Comparison of ENCODE assay signal across 30 mouse cellular contexts in genomic region chr17:6891966-6892934, GRCm38 (mm10). TPM values are rescaled to one million over a fixed set of nuclear protein-coding genes. Genes with fewer than 3 reads are reported as not detected.
DNase-seq lines count a peak whose midpoint lies in the region; ATAC-seq and TF ChIP-seq lines count a peak whose summit lies in the region.
"Had no signal": no experiment of that assay in that cellular context is flagged by ENCODE, and none has a peak within 500 bp of the region (broad histone marks: within the 10 kb centered on the region; RNA-seq: fewer than 3 reads in every experiment).

No protein-coding gene starts in this region.

- no peak overlapping the region for H3K4me2 ChIP-seq in midbrain, embryonic 11.5 days
- no peak overlapping the region for H3K4me2 ChIP-seq in midbrain, embryonic 16.5 days (ENCODE audit: low read length)
- no peak overlapping the region for H3K4me2 ChIP-seq in liver, embryonic 11.5 days
- H3K4me2 ChIP-seq: forebrain, embryonic 13.5 days; liver, embryonic 15.5 days; lung, embryonic 15.5 days; midbrain, embryonic 13.5 days had no signal

- no peaks in the 10 kb centered on the region for H3K9me3 ChIP-seq in midbrain, embryonic 11.5 days (ENCODE audit: control insufficient read depth, low read length)
- H3K9me3 ChIP-seq in midbrain, embryonic 16.5 days (replicated peaks; ENCODE audit: control insufficient read depth, low read length, poor library complexity, severe bottlenecking), result no peaks in the 10 kb centered on the region
- no peaks in the 10 kb centered on the region for H3K9me3 ChIP-seq in MEL (replicated peaks; ENCODE audit: insufficient read depth, low read length)
- no peaks in the 10 kb centered on the region for H3K9me3 ChIP-seq in limb, embryonic 10.5 days (replicated peaks)
- H3K9me3 ChIP-seq in liver, embryonic 11.5 days (ENCODE audit: control insufficient read depth, low read length), result no peaks in the 10 kb centered on the region
- H3K9me3 ChIP-seq: forebrain, embryonic 13.5 days; G1E; liver, embryonic 15.5 days; lung, embryonic 15.5 days; midbrain, embryonic 13.5 days had no signal

- peak; percentile 76 to 84 for TF ChIP-seq EP300 in MEL (IDR thresholded peaks at IDR 0.05; ENCODE audit: low read depth in 1 of 2, low read length in 2 of 2)

- TF ChIP-seq RAD21 in MEL (IDR thresholded peaks at IDR 0.05; ENCODE audit: low read depth, low read length), result no peak

- no peaks in the 10 kb centered on the region for H3K36me3 ChIP-seq in midbrain, embryonic 11.5 days (ENCODE audit: control insufficient read depth, insufficient read depth, low read length)
- H3K36me3 ChIP-seq in midbrain, embryonic 16.5 days (ENCODE audit: control insufficient read depth, insufficient read depth, low read length), result no peaks in the 10 kb centered on the region
- H3K36me3 ChIP-seq in MEL (ENCODE audit: control insufficient read depth in 1 of 2, insufficient read depth in 2 of 2, low read length in 2 of 2), result peaks cover 0 to 12% of the 10 kb centered on the region in 2 experiments; a peak in 2 of 4 replicates
- H3K36me3 ChIP-seq in limb, embryonic 10.5 days, result no peaks in the 10 kb centered on the region
- H3K36me3 ChIP-seq in liver, embryonic 11.5 days (ENCODE audit: control insufficient read depth, insufficient read depth, low read length), result no peaks in the 10 kb centered on the region
- H3K36me3 ChIP-seq: G1E; liver, embryonic 15.5 days; lung, embryonic 15.5 days; midbrain, embryonic 13.5 days had no signal

- H3K27me3 ChIP-seq in midbrain, embryonic 11.5 days (ENCODE audit: control insufficient read depth, insufficient read depth, low read length), result no peaks in the 10 kb centered on the region
- no peaks in the 10 kb centered on the region for H3K27me3 ChIP-seq in midbrain, embryonic 16.5 days (ENCODE audit: control insufficient read depth, insufficient read depth, low read depth, low read length)
- no peaks in the 10 kb centered on the region for H3K27me3 ChIP-seq in MEL (ENCODE audit: control insufficient read depth in 1 of 2, insufficient read depth in 2 of 2, low read length in 2 of 2)
- H3K27me3 ChIP-seq in limb, embryonic 10.5 days (ENCODE audit: low read depth, poor library complexity, severe bottlenecking), result no peaks in the 10 kb centered on the region
- no peaks in the 10 kb centered on the region for H3K27me3 ChIP-seq in liver, embryonic 11.5 days (replicated peaks; ENCODE audit: control insufficient read depth, insufficient read depth, low read length)
- H3K27me3 ChIP-seq: forebrain, embryonic 13.5 days; liver, embryonic 15.5 days; lung, embryonic 15.5 days; midbrain, embryonic 13.5 days had no signal

- no peak overlapping the region for H3K27ac ChIP-seq in midbrain, embryonic 11.5 days (ENCODE audit: low read depth, low read length)
- H3K27ac ChIP-seq in midbrain, embryonic 16.5 days (ENCODE audit: low read length), result no peak overlapping the region
- peak overlapping the region; percentile 90 for H3K27ac ChIP-seq in MEL (ENCODE audit: control insufficient read depth, low read depth, low read length)
- H3K27ac ChIP-seq in limb, embryonic 10.5 days, result no peak overlapping the region
- H3K27ac ChIP-seq in liver, embryonic 11.5 days (ENCODE audit: low read depth, low read length), result no peak overlapping the region
- H3K27ac ChIP-seq: forebrain, embryonic 13.5 days; heart, adult 2 months; kidney, postnatal 0 days; liver, embryonic 15.5 days; lung, embryonic 15.5 days; midbrain, embryonic 13.5 days; stomach, postnatal 0 days had no signal

- ATAC-seq in midbrain, embryonic 11.5 days (ENCODE audit: low FRiP score), result no peak
- no peak for ATAC-seq in midbrain, embryonic 16.5 days
- peak; percentile 98 for ATAC-seq in megakaryocyte progenitor cell, adult 5-6 weeks (replicated peaks; ENCODE audit: poor library complexity)
- no peak for ATAC-seq in liver, embryonic 11.5 days (replicated peaks; ENCODE audit: low FRiP score)
- ATAC-seq: activated CD4-positive, CD25-positive, alpha-beta regulatory T cell, adult 4 months; forebrain, embryonic 13.5 days; intestine, embryonic 16.5 days; midbrain, embryonic 13.5 days had no signal

- no peak for TF ChIP-seq CTCF in MEL (IDR thresholded peaks at IDR 0.05 in 2 of 3, conservative IDR thresholded peaks at IDR 0.05 in 1 of 3; ENCODE audit: control insufficient read depth in 1 of 3, insufficient read depth in 1 of 3, low read depth in 2 of 3, low read length in 3 of 3, poor library complexity in 1 of 3, severe bottlenecking in 1 of 3)

- H3K4me3 ChIP-seq in midbrain, embryonic 11.5 days (ENCODE audit: low read depth, low read length), result no peak overlapping the region
- H3K4me3 ChIP-seq in midbrain, embryonic 16.5 days (ENCODE audit: low read depth, low read length), result no peak overlapping the region
- H3K4me3 ChIP-seq in MEL (ENCODE audit: control insufficient read depth in 1 of 2, insufficient read depth in 1 of 2, low read depth in 2 of 2, low read length in 2 of 2), result no peak overlapping the region; a peak in 2 of 4 replicates
- no peak overlapping the region for H3K4me3 ChIP-seq in limb, embryonic 10.5 days
- H3K4me3 ChIP-seq in liver, embryonic 11.5 days (ENCODE audit: low read depth, low read length), result no peak overlapping the region
- H3K4me3 ChIP-seq: forebrain, embryonic 13.5 days; heart, adult 2 months; liver, embryonic 15.5 days; lung, embryonic 15.5 days; midbrain, embryonic 13.5 days had no signal

- 78% methylated on average over 7 of the region's 7 CpGs for WGBS in midbrain, embryonic 11.5 days
- WGBS in midbrain, embryonic 16.5 days, result 65% methylated on average over 7 of the region's 7 CpGs
- WGBS in limb, embryonic 10.5 days, result 79% methylated on average over 7 of the region's 7 CpGs
- 67% methylated on average over 7 of the region's 7 CpGs for WGBS in liver, embryonic 11.5 days

- no peaks in the 10 kb centered on the region for H3K4me1 ChIP-seq in midbrain, embryonic 11.5 days (ENCODE audit: control insufficient read depth, insufficient read depth, low read length)
- no peaks in the 10 kb centered on the region for H3K4me1 ChIP-seq in midbrain, embryonic 16.5 days (ENCODE audit: control insufficient read depth, insufficient read depth, low read length)
- H3K4me1 ChIP-seq in MEL (ENCODE audit: control insufficient read depth in 1 of 2, insufficient read depth in 2 of 2, low read length in 2 of 2), result peaks cover 0 to 7% of the 10 kb centered on the region in 2 experiments; a peak in 2 of 4 replicates
- H3K4me1 ChIP-seq in limb, embryonic 10.5 days, result no peaks in the 10 kb centered on the region
- H3K4me1 ChIP-seq in liver, embryonic 11.5 days (replicated peaks; ENCODE audit: control insufficient read depth, insufficient read depth, low read length), result no peaks in the 10 kb centered on the region; the same call in 1 of the 2 replicates
- H3K4me1 ChIP-seq: forebrain, embryonic 13.5 days; lung, embryonic 15.5 days; midbrain, embryonic 13.5 days had no signal

- H3K9ac ChIP-seq in midbrain, embryonic 11.5 days (ENCODE audit: low read length), result no peak overlapping the region
- no peak overlapping the region for H3K9ac ChIP-seq in midbrain, embryonic 16.5 days (ENCODE audit: low read depth, low read length)
- peak overlapping the region; percentile 18 for H3K9ac ChIP-seq in MEL (ENCODE audit: control insufficient read depth, low read depth, low read length, poor library complexity, severe bottlenecking)
- no peak overlapping the region for H3K9ac ChIP-seq in liver, embryonic 11.5 days (ENCODE audit: low read depth, low read length)
- H3K9ac ChIP-seq: forebrain, embryonic 13.5 days; liver, embryonic 15.5 days; lung, embryonic 15.5 days; midbrain, embryonic 13.5 days had no signal

- TF ChIP-seq POLR2A in MEL (IDR thresholded peaks at IDR 0.05; ENCODE audit: control insufficient read depth in 1 of 2, insufficient read depth in 1 of 2, low read depth in 1 of 2, low read length in 2 of 2, poor library complexity in 1 of 2), result no peak

- DNase-seq in midbrain, embryonic 11.5 days (ENCODE audit: low spot score, missing footprints), result peak; percentile 72
- peak; percentile 79 for DNase-seq in MEL (ENCODE audit: low read depth, low spot score)
- peak; percentile 22 for DNase-seq in c-Kit-positive CD71-positive TER-119-negative erythroid progenitor cells, embryonic 14.5 days (ENCODE audit: low read depth)
- no peak for DNase-seq in limb, embryonic 10.5 days (ENCODE audit: low spot score)
- no peak for DNase-seq in cerebellum, adult 8-10 months
- no peak for DNase-seq in liver, embryonic 11.5 days (ENCODE audit: low spot score)
- DNase-seq: adrenal gland, adult 2 months; adrenal gland, postnatal 36 days; cerebellum, adult 11 months; cerebellum, adult 9-11 months; gastrocnemius, postnatal 25 days; heart, adult 2 months; heart, postnatal 14 days; kidney, adult 8-10 months; kidney, postnatal 4 days; liver; retina, postnatal 1 day; right cerebral cortex, postnatal 25 days; thymus, postnatal 4 days had no signal

- H3K79me2 ChIP-seq in MEL (ENCODE audit: control insufficient read depth, insufficient read depth, low read length, poor library complexity), result no peaks in the 10 kb centered on the region

TF ChIP-seq in MEL, 35 proteins besides CTCF, POLR2A, EP300 and RAD21:
- TF ChIP-seq ETS1 (IDR thresholded peaks at IDR 0.05; ENCODE audit: low read depth, low read length), result peak; percentile 48; the same call in 1 of the 2 replicates
- peak; percentile 59 for TF ChIP-seq GATA1 (IDR thresholded peaks at IDR 0.05; ENCODE audit: low read depth, low read length)
- TF ChIP-seq MXI1 (IDR thresholded peaks at IDR 0.05; ENCODE audit: low read depth, low read length), result no peak
- peak; percentile 65; the same call in 1 of the 2 replicates for TF ChIP-seq RCOR1 (IDR thresholded peaks at IDR 0.05; ENCODE audit: low read depth, low read length)
- no peak for TF ChIP-seq ZKSCAN1 (IDR thresholded peaks at IDR 0.05; ENCODE audit: low read depth, low read length)
- TF ChIP-seq TCF12 (IDR thresholded peaks at IDR 0.05; ENCODE audit: low read depth, low read length), result peak; percentile 87
- TF ChIP-seq TAL1 (IDR thresholded peaks at IDR 0.05; ENCODE audit: low read length), result peak; percentile 79
TF ChIP-seq in MEL: peak in this region for 5.

RNA-seq across cellular contexts. Expression of gene Rsph3b, which starts 56.2 kb away (rescaled TPM):
- 45.7 and 48.2 TPM in 2 replicates for polyA plus RNA-seq in midbrain, embryonic 11.5 days (2014; fragmentation: Nextera tagmentation; extraction: Ambion mirVana)
- 63.2 and 69.3 TPM in 2 replicates for polyA plus RNA-seq in midbrain, embryonic 16.5 days (2015; fragmentation: Nextera tagmentation; extraction: Ambion mirVana)
- total RNA-seq in MEL (2012; rRNA removed), result 6.6 and 6.8 TPM in 2 replicates
- polyA plus RNA-seq in MEL (2012; ENCODE audit: insufficient read depth in 1 of 2, insufficient read length in 2 of 2, low read depth in 1 of 2, low replicate concordance in 2 of 2, missing spikeins in 1 of 2), result 10 to 100 TPM in 1 of 2 experiments, not detected in 1; 14.7 TPM
- 30.8 and 30.9 TPM in 2 replicates for total RNA-seq in megakaryocyte progenitor cell, adult 5-6 weeks (2015)
- 33.0 and 39.2 TPM in 2 replicates for total RNA-seq in megakaryocyte progenitor cell, adult 5-6 weeks (2017)
- 23.8 and 32.1 TPM in 2 replicates for polyA plus RNA-seq in limb, embryonic 10.5 days (2016; fragmentation: Nextera tagmentation; extraction: Ambion mirVana)
- 28.1 and 29.6 TPM in 2 replicates for polyA plus RNA-seq in liver, embryonic 11.5 days (2014; fragmentation: Nextera tagmentation; extraction: Ambion mirVana)

Comparison
In these comparisons a context has a peak if more than half of its experiments do, and no peak if none do; other contexts are left out.
1. DNase-seq: peak in midbrain, embryonic 11.5 days (single experiment), MEL (single experiment) and c-Kit-positive CD71-positive TER-119-negative erythroid progenitor cells, embryonic 14.5 days (single experiment); none in limb, embryonic 10.5 days (single experiment), cerebellum, adult 8-10 months (single experiment) and liver, embryonic 11.5 days (single experiment).